Mouse (Mus musculus): ENCODE measurements around the gene Gm29609.

GRCm38 (mm10) chr5:31110781-31111180 is 68.9 kb downstream of the Gm29609 start:
- no peak for TF ChIP-seq CTCF (IDR thresholded peaks at IDR 0.05; ENCODE audit: borderline replicate concordance, insufficient read depth, low read depth, low read length)
- TF ChIP-seq POLR2A (IDR thresholded peaks at IDR 0.05; ENCODE audit: borderline replicate concordance, insufficient read depth, low read length), result no peak

Data from cerebellum, adult 2 months (tissue).